Mouse (Mus musculus) embryonic facial prominence, embryonic 14.5 days (tissue): ENCODE measurements around the gene Arg2. TPM values are rescaled to one million over a fixed set of nuclear protein-coding genes. Genes with fewer than 3 reads are reported as not detected.

Experiments
- polyA plus RNA-seq: library from polyadenylated mRNA; unstranded; fragments of >200 nt; fragmentation: Nextera tagmentation; extraction: Ambion mirVana; gene quantifications from 2 replicates; pipeline ENCODE4 v1.2.1, GENCODE M21; 2014

Gene Arg2
- polyA plus RNA-seq, 1 experiment from 2014 or later: 2.2 TPM

Other genes starting within 250 kb of the Arg2 start
- 5.9 and 6.6 TPM in 2 replicates for gene Plek2, start 223.8 kb upstream of the Arg2 start, polyA plus RNA-seq
- 8.1 and 9.5 TPM in 2 replicates for gene Tmem229b, start 123.2 kb upstream of the Arg2 start, polyA plus RNA-seq
- gene Plekhh1, start 101.6 kb upstream of the Arg2 start, polyA plus RNA-seq: 2.5 and 3.5 TPM in 2 replicates
- 20.1 and 24.5 TPM in 2 replicates for gene Pigh, start 41.1 kb upstream of the Arg2 start, polyA plus RNA-seq
- gene Vti1b, start 41.9 kb downstream of the Arg2 start, polyA plus RNA-seq: 86.7 and 91.5 TPM in 2 replicates
- 25.7 and 27.9 TPM in 2 replicates for gene Rdh11, start 61.5 kb downstream of the Arg2 start, polyA plus RNA-seq
- 6.8 and 6.9 TPM in 2 replicates for gene Rdh12, start 78.1 kb downstream of the Arg2 start, polyA plus RNA-seq
- gene Zfyve26, start 165.5 kb downstream of the Arg2 start, polyA plus RNA-seq: 14.1 and 14.7 TPM in 2 replicates
- 5.1 and 5.3 TPM in 2 replicates for gene Rad51b, start 166.5 kb downstream of the Arg2 start, polyA plus RNA-seq